Mouse (Mus musculus): ENCODE measurements around the gene Fam53b. TPM values are rescaled to one million over a fixed set of nuclear protein-coding genes. Genes with fewer than 3 reads are reported as not detected.

Gene Fam53b
- total RNA-seq (2023): 100 to 1,000 TPM; 119 to 128 TPM

DNA sequence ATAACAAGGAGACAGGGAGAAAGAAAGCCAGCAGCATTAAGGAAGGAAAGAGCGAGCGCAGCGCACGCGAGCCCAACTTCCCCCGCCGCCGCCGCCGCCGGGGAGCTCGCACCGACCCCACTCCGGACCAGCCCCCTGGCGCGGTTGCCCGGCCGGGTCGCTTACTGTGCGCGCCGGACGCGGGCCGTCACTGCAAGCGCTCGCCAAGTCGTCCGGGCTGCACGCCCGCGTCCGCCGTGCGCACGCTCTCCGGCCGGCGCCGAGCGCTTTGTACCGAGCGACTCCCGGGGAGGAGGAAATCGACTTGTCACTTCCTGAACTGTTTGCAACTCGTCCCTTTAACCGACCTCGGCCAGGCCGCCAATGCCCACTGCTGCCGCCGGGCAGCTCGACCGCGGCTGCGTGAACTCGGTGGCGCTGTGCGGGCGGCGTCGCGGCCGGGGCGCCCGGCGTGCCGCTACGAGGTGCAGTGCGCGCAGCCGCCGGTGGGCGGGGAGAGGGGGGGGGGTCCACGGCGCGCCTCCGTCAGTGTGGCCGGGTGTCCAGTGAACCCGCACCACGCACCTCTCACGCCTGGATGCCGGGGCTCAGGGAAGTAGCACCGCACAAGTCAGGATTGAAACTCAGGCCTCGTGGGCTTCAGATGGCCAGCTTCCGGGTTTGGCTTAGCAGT is at the start of gene Fam53b:
Gene Fam53b, minus strand, starts transcription at position 471 of the 673 bp plus-strand sequence.

DNA sequence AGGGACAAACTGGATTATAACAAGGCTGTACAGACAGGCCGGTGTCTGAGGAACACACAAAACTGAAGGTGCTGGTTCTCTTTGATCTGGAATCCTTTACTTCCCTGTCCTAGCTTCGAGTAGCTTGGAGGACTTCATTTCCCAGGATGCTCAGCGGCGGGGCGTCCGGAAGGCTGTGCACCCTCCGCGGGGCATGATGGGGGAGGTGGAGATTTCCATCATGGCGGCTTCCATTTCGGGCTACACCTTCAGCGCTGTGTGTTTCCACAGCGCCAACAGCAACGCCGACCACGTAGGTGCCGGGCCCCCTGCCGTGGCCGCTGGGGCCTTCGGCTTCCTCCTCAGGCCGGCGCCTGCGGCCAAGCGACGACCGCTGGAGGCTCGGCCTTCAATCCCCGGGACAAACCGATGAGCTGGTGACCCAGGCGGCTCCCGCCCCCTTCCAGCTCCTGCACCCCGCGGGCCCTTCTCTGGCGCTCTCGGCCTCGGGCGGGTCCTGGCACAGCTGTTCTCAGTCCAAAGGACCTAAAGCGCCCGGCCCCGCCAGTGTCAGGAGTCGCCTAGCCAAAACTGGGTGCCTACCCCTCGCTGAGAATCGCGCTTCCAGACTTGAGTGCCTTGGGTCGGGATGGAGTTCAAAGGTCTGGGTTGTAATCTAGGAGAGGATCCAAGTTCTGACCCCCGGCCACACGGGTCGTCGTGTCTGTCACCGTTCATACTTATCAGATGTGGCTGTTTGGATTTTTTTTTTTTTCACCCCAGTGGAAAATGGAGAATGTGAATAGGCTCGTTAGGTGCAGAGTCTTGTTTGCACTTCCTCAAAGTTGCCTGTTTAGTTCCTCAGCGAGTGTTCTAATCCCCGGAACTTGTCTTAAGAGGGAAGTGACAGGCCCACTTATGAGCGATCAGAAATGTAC is 45.6 kb upstream of the Fam53b start, which contains the start of gene Abraxas2:
Gene Abraxas2, plus strand, starts transcription at position 184 of the 917 bp plus-strand sequence.

DNA sequence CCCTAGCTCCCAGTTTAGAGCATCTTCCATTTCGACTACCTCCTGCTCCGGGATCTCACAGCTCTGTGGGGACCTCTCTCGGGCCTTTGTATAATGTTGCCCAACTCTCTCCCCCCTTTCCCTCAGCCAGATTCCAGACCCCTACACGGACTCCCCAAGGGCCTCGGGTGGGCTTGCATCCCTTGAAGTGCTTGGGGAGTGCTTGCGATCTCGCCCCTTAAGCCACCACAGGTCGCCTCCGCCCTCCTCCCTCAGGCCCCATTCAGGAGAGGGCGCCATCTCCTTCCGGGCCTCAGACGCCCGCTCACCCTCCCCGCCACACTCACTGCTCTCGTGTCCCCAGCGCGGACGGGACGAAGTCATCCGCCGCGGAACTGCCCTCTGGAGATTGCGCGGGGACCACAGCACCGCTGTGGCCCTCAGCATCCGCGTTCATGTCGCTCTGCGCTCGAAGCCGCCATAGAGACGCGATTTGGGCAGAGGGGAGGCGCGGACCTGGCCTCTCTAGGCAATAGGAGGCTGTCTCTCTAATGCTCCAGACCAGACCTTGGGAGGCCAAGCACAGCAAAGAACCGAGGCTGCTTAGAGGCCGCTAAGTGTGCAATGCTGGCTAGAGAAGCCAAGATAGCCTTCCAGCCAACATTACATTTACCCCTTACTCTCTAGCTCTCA is 38.6 kb upstream of the Fam53b start, which contains the start of gene Eef1akmt2:
Gene Eef1akmt2, minus strand, starts transcription at position 501 of the 672 bp plus-strand sequence.

Other genes starting within 250 kb of the Fam53b start
- gene Oat, start 237.5 kb downstream of the Fam53b start, total RNA-seq (2023): 10 to 100 TPM; 58.9 to 59.7 TPM
- under 1 TPM in 1 of 2 experiments, not detected in 1; 0.17 TPM for gene Nkx1-2, start 214.2 kb downstream of the Fam53b start, total RNA-seq (2023)
- 1 to 10 TPM; 2.1 to 2.8 TPM for gene Lhpp, start 203.2 kb downstream of the Fam53b start, total RNA-seq (2023)
- gene Eef1akmt2, start 38.8 kb upstream of the Fam53b start, total RNA-seq (2023): 10 to 100 TPM; 28.9 to 33.9 TPM
- 10 to 100 TPM; 28.8 to 34.7 TPM for gene Abraxas2, start 45.3 kb upstream of the Fam53b start, total RNA-seq (2023)
- 10 to 100 TPM; 34.9 to 36.6 TPM for gene Zranb1, start 117.3 kb upstream of the Fam53b start, total RNA-seq (2023)

Measured in T-cell, adult 66 days (primary cell).